Mouse (Mus musculus) cerebellum, adult 11 months (tissue): ENCODE results near the gene Arhgap23.
A peak's percentile ranks its signal among the peaks of the same experiment; 100 is the strongest.

ENCODE experiments used
- DNase-seq: peaks from one replicate; pipeline ENCODE4 v3.0.0; 2022

The Arhgap23 gene

DNA sequence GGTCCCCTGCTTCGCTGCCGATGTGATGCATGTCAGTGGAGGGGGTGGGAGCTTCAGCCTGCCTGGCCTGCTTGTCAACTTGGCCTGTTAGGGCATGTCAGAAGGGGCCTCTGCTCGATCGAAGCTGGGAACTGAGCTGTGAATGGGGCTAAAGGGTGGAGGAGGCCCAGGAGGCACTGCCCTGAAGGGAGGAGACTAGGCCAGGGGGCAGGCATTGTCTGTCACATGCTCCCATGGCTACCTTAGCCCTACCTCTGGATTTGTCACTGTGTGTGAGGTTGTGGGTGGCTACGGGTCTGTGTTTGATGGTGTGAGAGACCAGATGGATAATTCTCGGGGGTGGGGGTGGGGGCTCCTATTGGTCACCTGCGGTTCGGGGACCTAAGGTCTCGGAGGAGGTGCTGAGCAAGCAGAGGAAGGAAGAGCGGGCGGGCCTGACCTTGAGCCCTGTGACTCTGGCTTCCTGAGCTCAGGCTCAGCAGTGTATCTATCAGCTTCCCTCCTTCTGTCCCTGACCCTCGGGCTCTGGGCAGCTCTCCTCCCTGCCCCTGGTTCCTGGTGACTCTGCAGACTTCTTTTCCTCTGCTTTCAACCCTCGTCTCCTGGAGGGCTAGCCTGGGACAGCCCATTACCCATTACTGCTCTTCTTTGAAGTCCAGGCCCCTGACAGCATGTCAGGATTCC is 20.6 kb downstream of the Arhgap23 start:
- DNase-seq, result no peak

DNA sequence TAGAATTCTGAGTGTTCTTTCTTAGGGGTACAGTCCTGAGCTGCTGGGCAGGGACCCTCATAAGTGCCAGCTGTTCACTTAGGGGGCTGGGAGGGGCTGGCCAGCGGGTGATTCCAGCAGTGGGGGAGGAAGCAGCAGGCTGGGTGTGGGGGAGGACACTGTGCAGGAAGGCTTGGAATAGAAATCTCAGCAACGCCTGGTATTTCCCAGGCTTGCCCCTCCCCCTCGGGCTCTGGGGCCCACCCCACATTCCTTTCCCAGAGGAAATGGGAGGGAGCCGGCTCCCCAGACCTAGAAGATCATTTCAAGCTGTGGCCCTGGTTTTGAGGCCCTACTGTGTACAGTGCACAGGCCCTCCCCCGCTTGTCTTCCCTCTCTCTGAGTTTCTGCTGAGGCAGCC is 22.4 kb downstream of the Arhgap23 start:
- DNase-seq, result no peak

DNA sequence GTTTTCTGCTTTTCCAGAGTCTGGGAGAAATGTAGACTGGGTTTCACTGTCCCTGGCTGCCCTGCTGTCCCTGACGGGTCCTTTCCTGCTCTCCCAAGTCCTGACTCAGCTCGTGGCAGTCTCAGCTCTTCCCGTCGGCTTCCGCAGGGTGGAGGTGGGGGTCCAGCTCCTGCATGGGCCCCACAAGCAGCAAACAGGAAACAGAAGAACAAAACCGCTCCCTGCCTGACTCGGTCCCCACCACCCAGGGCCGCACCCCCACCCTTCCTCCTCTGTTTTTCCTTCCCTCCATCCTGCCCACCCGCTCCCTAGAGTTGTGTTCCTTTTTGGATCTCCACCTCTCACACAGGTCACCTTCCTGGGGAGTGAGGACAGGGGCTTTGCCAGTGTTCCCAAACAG is 23.5 kb downstream of the Arhgap23 start:
- no peak for DNase-seq

DNA sequence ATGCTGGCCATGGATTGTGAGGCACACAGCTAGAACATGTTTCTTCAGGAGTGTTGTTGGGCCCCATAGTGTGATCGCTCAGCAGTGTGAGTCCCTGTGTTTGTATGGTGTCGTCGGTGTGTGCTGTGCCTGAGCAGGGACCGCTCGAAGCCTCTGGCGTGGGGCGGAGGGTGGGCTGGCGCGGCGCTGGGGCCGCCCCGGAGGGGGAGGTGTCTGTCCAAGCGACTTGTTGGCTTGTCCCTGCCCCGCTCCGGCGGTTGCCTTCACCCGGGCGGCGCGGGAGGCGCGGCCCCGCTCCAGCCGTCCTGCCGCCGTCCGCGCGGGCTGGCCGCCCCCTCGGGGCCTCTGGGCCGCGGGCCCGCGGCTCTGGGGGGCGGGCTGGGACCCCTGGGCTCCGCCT is 24.6 kb downstream of the Arhgap23 start:
- no peak for DNase-seq

DNA sequence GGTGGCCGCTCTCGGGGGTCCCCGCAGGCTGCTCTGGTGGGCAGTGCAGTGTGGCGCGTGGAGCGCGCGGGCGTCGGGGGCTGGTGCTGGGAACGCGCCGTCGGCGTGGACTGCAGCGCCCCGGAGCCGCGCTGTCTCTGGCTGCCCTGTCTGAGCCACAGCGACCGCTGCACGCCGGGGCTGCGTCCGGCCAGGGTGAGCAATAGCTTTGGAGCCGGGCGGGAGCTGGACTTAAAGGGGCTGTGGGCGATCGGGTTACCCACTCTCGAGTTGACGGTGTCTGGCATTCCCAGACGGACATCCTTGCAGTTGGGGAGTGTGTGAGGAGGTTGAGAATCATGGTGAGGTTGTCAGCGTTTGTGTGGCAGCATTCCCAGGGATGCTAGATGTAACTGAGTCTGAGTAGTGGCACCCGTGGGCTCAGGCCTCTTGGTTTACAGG is 25.1 kb downstream of the Arhgap23 start:
- no peak for DNase-seq

DNA sequence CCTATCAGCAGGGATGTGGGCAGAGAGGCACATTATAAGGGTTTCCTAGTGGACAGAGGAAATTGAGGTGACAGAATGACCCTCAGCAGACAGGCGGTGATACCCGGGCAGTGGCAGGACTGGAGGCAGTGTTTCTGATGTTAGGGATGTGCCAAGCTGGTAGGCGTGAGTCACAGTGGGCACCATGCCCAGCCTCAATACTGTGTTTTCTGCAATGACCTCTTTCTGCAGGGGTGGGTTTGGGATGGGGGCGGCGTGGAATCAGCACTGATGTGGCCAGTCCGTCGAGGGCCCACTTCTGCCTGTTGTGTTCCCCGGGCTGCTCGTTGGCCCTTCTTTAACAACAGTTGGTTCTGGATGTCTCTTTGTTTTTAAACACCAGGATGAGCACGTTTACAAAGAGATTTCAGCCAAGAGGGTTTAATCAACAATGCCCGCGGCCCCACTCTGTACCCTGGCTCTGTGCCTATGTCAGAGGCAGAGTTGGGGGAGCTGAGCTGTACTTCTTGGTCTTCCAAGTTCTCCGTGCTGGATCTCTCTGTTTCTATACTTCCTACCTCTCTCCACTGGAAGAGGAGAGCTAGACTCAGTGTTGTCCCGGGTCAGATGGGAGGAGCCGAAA is 25.8 kb downstream of the Arhgap23 start:
- DNase-seq, result no peak

DNA sequence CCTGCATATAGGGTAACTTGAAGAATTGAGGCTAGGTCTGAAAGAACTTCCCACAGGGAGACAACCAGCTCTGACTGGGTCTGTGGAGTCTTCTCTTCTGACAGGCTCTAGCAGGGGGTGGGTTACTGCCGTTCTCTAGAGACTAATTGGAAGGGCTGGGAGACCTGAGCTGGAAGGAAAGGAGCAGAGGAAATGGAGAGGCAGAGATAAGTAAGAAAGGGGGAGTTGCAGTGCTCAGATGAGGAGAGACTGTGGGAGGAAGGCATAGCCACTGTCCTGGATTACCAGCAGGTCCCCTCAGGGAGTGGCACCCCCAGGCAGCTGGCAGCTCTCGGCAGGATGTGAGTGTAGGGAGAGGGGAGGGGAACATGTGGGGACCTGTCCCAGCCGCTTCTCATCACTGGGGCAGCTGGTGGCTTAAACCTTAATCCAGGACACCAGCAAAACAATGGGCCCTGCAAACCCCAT is 26.4 kb downstream of the Arhgap23 start:
- DNase-seq, result no peak

DNA sequence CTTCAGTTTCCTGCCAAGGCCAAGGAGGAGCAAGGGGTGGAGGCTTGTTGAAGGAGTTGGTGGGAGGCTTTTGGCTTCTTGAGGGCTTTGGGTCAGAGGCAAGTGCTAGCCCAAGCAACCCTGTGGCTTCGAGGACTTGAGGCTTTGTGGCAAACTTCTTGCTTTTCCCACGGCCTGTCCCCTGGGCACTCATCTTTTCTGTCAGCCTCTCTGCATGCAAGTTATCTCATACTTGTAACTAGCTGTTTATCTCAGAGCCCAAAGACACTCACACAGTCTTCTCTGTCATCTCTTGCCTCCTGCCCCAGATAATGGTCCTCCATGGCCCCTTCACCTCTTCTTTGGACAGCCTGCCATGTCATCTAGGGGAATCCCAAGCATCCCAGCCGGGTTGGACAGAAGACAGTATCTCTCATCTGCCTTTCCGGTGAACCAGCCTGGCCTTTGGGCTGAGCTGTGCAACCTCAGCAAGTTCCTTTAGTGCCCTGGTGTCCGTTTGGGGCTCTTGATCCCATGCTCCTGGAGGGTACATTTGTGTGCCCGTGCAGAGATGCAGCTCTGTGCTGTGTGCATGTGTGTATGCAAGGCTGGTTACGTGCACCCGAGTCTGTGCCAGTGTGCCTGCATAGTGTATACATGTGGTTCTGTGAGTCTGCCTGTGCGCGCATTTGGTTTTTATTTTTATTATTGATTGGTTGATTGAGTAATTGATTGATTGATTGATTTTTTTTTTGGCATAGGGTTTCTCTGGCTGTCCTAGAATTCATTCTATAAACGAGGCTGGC is 27.8 kb downstream of the Arhgap23 start:
- DNase-seq, result no peak

DNA sequence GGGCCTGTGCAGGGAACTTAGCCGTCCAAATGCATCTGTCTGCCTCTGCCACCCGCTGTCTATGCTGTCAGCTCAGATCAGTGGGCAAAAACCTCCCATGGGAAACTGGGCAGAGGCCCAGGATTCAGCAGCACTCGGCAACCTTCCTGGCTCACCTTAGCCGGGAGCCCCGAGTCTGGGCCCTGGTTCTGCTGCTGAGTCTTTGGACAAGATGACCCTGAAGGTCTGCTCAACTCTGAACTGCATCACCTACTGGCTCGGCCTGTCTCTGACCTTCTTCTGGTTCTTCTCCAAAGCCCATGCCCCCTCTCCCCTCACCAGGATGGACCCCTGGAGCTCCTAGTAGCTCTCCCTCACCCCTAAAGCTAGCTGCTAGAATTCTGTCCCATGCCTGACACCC is 30.3 kb downstream of the Arhgap23 start:
- no peak for DNase-seq

DNA sequence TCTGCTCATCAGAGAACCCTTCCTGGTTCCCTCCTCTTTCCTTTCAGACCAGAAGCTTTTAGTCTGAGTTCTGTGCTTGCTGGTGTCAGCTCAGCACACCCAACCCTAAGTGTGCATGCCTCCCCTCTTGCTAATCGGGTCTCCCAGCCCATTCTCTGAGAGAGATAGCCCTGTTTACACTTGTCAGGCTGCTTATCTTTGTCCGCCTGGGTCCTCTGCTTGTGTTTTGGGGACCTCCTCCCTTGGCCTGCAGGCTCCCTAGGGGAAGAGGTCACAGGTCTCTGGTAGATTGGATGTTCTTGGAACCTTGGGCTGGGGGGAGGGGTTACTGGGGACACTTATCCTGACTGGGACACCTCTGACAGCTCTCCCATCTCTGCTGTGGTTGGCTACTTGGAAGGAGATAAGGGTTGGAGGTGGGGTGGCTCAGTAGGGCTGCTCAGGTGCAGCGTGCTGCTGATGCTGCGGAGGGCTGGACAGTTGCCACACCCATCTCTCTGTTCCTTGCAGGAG is 30.7 kb downstream of the Arhgap23 start:
- DNase-seq, result no peak

DNA sequence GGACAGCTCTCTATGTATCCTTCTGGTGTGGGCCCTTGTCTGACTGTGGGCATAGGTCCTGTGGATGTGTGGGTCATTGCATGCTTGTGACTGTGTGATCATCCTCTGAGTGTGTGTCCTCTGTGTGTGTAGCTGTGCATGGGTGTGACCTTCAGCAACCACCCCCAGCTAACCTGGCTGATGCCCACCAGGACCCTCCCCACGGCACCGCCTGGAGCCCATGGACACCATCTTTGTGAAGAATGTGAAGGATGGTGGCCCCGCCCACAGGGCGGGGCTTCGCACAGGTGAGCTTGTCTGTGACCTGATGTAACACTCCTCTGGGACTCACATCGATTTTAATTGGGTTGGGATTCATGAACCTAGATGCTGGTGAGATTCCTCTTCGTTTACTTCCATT is 32.6 kb downstream of the Arhgap23 start:
- DNase-seq, result no peak

DNA sequence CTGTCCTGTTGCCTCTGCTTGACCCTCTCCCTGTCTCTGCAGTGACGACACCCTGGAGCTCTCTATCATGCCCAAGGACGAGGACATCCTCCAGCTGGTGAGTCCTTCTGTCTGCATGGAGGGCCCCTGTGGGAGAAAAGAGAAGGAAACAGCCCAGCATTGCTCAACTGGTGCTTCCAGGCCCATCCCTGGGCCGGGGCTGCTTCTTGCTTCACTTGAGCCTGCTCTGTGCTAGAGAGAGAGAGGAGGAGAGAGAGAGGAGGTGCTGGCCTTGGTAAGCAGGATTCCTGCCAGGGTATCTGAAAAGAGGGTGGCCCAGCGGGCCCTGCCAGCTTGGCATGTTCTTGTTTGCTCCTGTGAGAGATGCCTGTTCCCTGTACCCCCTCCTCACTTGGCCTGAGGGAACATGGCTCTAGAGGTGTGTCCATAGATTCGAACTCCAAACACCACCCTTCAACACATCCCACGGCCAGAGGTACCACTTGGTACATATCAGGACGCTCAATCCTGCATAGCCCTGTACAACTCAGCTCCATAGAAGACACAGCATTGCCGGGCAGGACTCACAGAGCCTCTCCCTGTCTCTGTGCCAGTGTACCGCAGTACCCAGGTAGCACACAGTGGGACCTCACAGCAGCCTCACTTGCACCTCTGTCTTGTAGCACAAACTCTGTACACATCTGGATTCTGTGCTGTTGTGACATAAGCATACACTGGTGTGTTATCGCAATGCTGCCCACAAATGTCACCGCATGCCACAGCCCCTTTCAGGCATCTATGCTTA is 33.5 kb downstream of the Arhgap23 start:
- no peak for DNase-seq

DNA sequence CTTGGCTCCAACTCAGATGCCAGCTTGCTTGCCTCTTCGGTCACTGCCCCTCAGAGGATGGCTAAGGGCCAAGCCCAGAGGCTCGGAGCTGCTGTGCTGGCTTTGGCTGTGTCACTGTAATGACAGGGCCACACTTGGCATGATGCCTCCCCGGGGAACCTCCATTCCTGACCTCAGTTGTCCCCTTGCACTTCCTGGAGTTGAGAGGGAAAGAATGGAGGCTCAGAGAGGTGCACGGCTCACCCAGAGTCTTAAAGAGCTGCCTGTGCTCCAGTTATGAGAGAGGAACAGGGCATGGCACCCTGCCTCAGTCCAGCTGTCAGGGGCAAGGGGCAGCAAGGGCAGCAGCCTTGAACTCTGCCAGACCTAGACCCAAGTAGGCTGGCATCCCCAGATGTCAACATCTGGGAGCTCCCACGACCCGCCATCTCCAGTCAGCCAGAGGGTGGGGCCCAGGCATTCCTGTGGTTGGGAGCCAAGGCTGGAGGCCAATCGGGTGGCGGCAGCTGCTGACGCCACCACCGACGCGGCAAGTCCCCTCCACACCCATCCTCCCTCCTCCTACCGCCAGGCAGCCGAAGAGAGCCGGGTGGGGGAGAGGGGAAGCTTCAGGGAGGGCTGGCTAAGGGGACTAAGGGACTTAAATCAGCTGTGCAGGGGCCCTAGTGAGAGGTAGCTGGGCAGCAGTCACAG is 34.4 kb downstream of the Arhgap23 start:
- DNase-seq, result peak; percentile 68

DNA sequence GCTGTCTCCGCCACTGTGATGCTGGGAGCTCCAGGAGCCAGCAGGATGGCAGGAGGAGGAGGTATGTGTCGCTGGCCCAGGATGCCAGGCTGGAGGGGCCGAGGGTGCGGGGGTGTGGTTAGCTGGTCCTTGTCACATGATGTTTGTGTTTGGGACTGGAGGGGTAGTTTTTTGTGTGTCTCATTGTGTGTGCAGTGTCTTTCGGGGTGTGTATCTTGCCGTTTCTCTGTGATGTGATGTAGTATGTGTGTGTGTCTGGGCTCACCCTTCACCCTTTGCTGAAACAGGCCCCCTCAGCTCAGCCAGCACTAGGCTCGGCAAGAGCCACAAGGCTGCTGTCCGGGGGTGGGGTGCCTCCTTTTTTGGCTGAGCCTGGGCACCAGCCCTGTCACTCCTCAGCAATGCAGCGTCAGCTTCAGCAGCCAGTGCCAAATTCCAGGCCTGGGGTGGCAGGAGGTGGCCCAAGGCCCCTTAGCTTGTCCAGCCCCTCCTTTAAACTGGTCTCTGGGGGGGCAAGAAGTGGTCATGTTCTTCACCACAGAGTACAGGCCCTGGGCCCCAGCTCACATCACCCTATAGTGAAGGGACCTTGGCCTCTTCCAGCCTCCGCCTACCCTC is 35.1 kb downstream of the Arhgap23 start:
- DNase-seq, result peak; percentile 49

DNA sequence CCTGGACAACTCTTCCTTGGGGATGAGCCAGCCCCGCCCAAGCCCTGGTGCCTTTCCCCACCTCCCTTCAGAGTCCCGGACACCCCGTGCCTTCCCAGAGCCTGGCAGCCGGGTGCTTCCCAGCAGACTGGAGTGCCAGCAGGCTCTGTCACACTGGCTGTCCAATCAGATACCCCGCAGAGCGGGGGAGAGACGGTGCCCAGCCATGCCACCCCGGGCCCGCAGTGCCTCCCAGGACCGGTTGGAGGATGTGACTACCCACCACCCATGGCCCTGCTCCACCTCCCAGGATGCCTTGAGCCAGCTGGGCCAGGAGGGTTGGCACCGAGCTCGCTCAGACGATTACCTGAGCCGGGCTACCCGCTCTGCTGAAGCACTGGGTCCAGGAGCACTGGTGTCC is 36.3 kb downstream of the Arhgap23 start:
- DNase-seq, result peak; percentile 72

DNA sequence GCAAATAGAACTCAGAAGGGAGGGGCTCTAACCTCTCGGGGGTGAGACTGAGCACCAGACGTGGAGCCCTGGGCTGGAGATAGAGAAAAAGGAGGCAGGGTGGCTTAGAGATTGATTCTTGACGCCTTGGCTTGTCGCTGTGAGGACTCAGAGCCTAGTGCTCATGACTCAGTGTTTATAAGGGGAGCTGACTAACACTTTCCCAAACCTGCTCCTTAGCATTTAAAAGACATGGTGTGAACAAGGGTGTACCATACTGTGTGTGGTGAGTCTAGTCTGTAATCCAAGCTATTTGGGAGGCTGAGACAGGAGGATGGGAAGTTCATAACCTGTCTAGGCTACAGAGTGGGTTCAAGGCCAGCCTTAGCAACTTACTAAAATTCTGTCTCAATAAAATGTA is 41.8 kb downstream of the Arhgap23 start:
- no peak for DNase-seq

DNA sequence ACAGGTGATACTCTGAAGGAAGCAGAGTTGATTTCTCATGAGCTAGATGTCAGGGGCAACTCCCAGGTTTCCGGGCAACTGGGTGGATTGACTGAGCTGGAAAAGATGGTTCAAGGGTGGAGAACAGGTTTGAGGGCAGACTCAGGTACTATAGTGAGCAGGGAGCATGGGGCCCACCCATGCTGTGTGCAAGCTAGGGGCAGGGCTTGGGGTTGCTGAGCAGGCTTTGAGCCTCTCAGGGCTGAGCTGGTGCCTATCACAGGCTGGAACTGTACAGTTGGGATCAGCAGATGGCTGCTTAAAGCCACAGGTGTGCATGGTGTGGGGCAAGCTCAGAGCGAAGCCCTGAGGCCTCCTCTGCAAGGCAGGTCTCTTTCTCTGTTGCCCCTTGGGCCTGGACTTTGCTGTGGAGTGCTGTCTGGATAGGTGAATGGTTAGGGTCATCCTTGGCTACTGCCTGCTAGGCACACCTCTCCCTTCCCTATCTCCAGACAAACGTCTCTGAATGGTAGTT is 46.0 kb downstream of the Arhgap23 start:
- no peak for DNase-seq

DNA sequence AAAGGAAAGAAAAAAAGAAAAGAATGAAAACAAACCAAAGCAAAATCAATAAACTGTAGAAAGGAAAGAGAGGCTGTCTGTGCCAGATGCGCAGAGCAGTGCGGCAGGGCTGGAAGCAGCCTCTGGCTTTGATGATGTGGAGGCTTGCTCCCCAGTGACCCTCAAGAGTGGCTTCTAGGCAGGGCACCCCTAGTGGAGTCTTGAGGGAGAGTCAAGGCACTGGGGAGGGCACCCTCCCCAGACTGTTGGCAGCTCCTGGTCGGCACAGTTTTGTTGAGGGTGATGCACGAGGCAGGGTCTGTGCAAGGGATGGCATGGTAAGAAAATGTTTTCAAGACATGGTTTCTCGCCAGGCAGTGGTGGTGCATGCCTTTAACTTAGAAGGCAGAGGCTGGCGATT is 47.2 kb downstream of the Arhgap23 start:
- no peak for DNase-seq

DNA sequence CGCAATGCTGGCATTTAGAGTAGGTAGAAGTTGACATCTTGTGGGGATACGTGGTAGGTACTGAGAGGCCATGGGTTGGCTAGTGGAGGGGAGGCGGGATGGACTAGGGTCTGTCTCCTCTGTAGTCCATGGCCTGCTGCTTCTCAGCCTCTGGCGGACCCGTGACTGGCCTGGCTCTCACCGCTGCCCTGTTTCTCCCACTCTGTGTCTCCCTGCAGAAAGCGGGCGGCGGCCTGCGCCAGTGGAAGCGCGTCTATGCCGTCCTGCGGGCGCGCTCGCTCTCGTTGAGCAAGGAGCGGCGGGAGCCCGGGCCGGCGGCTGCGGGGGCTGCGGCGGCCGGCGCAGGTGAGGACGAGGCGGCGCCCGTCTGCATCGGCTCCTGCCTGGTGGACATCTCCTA is 47.8 kb downstream of the Arhgap23 start:
- no peak for DNase-seq

DNA sequence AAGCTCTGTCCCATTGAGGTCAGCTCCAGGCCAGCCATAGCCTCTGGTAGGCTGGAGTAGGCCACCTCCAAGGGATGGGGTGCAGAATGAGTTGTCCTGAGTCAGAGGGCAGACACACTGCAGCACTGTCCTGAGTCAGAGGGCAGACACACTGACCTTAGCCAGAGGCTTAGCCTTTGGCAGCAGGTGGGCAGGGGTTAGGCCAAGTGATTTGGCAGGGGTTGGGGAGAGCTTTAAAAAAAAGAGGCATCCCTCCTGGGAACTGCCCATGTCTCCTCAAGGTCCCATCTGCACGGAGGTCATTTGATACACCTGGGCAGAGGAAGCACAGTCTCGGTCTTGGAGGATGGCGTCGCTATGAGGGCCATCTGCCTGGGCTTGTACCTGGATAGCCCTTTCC is 48.7 kb downstream of the Arhgap23 start:
- DNase-seq, result no peak

DNA sequence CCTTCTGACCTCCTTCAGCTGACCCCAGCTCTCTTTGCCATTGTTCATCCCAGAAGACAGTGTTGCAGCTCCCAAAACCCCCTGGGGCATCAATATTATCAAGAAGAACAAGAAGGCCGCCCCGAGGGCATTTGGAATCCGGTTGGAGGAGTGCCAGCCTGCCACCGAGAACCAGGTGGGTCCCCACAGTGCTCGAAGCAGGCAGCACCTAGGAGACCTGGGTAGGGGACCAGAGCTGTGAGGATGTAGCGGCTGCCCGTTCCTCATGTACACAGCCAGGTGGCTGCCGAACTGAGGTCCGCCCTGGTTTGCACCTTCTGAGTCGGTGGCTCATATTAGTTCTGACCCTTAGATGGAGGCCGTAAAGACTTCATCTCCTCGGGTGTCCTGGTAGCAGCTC is 50.6 kb downstream of the Arhgap23 start:
- DNase-seq, result no peak
